Mouse (Mus musculus) MEL (cell line): ENCODE measurements around the gene Wfikkn2.
A peak's percentile ranks its signal among the peaks of the same experiment; 100 is the strongest.

Experiments
- CHD2 ChIP-seq: IDR thresholded peaks from 2 replicates; pipeline ENCODE4 v1.6.1; 2011; ENCODE audit warnings: low read length, improper control_type of control experiment
- CTCF ChIP-seq, 3 experiments: IDR thresholded peaks in 2 of 3; conservative IDR thresholded peaks in 1 of 3; 2 replicates each; pipeline ENCODE4 v1.5.1; 2011 to 2012; ENCODE audit warnings: low read length in 3 of 3, low read depth in 2 of 3, mild to moderate bottlenecking in 2 of 3, improper control_type of control experiment in 1 of 3, inconsistent platforms in 1 of 3, mixed read lengths in 1 of 3, moderate library complexity in 1 of 3; ENCODE audit not compliant: control insufficient read depth in 1 of 3, insufficient read depth in 1 of 3, poor library complexity in 1 of 3, severe bottlenecking in 1 of 3
- EP300 ChIP-seq, 2 experiments: IDR thresholded peaks; 2 replicates each; pipeline ENCODE4 v1.6.1; 2011; ENCODE audit warnings: improper control_type of control experiment in 2 of 2, low read length in 2 of 2, low read depth in 1 of 2, mild to moderate bottlenecking in 1 of 2
- GATA1 ChIP-seq: IDR thresholded peaks from 2 replicates; pipeline ENCODE4 v1.6.1; 2011; ENCODE audit warnings: low read depth, low read length, improper control_type of control experiment
- HCFC1 ChIP-seq: IDR thresholded peaks from 2 replicates; pipeline ENCODE4 v1.6.1; 2012; ENCODE audit warnings: low read depth, mild to moderate bottlenecking, inconsistent platforms, low read length, improper control_type of control experiment, moderate library complexity
- MAX ChIP-seq: IDR thresholded peaks from 2 replicates; pipeline ENCODE4 v1.6.1; 2011; ENCODE audit warnings: low read length, improper control_type of control experiment
- MYC ChIP-seq: IDR thresholded peaks from 2 replicates; pipeline ENCODE4 v1.6.1; 2011; ENCODE audit warnings: low read depth, mild to moderate bottlenecking, low read length, improper control_type of control experiment, moderate library complexity
- POLR2A ChIP-seq, 2 experiments: IDR thresholded peaks; 2 replicates each; pipeline ENCODE4 v1.6.1; 2011 to 2012; ENCODE audit warnings: low read length in 2 of 2, mild to moderate bottlenecking in 2 of 2, control low read depth in 1 of 2, improper control_type of control experiment in 1 of 2, low read depth in 1 of 2, moderate library complexity in 1 of 2; ENCODE audit not compliant: control insufficient read depth in 1 of 2, insufficient read depth in 1 of 2, poor library complexity in 1 of 2
- TAL1 ChIP-seq: IDR thresholded peaks from 2 replicates; pipeline ENCODE4 v1.6.1; 2012; ENCODE audit warnings: mild to moderate bottlenecking, inconsistent platforms, low read length, moderate library complexity, mixed read lengths
- TCF12 ChIP-seq: IDR thresholded peaks from 2 replicates; pipeline ENCODE4 v1.6.1; 2014; ENCODE audit warnings: low read depth, mild to moderate bottlenecking, inconsistent platforms, low read length, improper control_type of control experiment, moderate library complexity
- USF1 ChIP-seq: IDR thresholded peaks from 2 replicates; pipeline ENCODE4 v1.6.1; 2014; ENCODE audit warnings: low read depth, mild to moderate bottlenecking, inconsistent platforms, low read length, improper control_type of control experiment, moderate library complexity
- ZMIZ1 ChIP-seq: IDR thresholded peaks from 2 replicates; pipeline ENCODE4 v1.6.1; 2012; ENCODE audit warnings: low read depth, mild to moderate bottlenecking, inconsistent platforms, low read length, improper control_type of control experiment, moderate library complexity

DNA sequence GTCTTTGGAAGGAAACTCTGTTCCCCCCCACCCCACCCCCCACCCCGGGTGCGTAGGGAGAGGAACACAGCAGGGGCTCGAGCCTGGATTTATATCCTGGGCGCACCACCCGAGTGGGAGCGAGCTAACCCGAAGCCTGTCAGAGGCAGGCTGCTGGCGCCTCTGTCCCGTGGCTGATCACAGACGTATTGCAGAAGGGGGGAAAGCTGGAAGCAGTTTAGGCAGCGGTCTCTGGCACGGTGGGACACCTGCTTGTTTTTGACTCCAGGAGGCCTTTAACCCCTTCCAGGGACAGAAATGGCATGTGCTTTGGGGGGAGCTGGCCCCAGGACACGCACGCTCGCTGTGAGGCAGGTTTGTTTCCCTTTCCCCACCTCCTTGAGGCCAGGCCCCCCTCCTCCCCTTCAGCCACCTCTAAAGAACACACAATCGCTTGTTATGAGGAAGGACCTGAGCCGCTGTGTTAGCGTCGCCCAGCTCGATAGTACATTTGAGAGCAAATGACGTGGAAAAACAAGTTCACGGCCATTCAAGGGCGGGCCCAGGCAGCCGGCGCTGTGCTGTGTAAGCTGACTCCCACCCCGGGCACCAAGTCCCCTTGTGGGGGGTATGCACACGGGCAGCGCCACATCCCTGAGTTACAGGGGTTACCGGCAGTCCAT, 2.9 kb downstream of the Wfikkn2 start:
- TF ChIP-seq MYC (no peak), MAX (no peak), ZMIZ1 (no peak), POLR2A (IDR thresholded peaks at IDR 0.05; ENCODE audit: control insufficient read depth in 1 of 2, insufficient read depth in 1 of 2, low read depth in 1 of 2, low read length in 2 of 2, poor library complexity in 1 of 2) (0 out of 4 replicates have a peak, but pooled peaks of 1 of the 2 experiments have one; percentile 21), CTCF (IDR thresholded peaks at IDR 0.05 in 2 of 3, conservative IDR thresholded peaks at IDR 0.05 in 1 of 3; ENCODE audit: control insufficient read depth in 1 of 3, insufficient read depth in 1 of 3, low read depth in 2 of 3, low read length in 3 of 3, poor library complexity in 1 of 3, severe bottlenecking in 1 of 3) (no peak), GATA1 (no peak), USF1 (no peak), TCF12 (no peak), TAL1 (no peak), HCFC1 (no peak), EP300 (IDR thresholded peaks at IDR 0.05; ENCODE audit: low read depth in 1 of 2, low read length in 2 of 2) (no peak), CHD2 (no peak)
